Mouse (Mus musculus): ENCODE measurements at regions not wholly inside any gene's neighbourhood (a gene's known extent, or its start where the extent isn't known, plus 50 kb on each side); places are given as distances from the start of the nearest gene placed in this dataset.

DNA sequence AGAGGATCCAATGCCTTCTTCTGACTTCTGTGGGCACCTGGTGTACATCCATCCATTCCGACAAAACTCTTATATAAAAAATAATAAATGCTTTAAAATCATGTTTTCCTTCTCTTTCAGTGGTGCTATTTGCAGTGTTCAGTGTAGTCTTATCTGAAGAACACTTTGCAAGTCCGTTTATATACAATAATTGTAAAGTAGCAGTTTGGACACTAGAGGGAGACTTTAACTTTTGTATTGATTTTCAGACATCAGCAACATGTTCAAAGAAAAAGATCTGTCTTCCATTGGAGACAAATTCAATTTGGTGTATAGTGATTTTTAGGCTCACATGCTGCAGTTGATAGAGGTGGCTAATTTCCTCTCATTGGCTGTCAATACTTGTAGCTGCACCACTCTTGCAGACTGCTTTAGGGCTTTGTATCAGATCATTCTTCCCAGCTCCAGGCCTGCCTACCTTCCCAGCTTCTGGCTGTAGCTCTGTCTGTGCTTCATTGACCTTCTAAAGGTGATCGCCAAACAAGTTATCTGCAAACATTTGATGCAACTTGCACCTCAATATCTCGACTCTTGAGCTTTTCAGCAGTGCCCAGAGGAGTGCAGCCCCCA lies 74.8 kb upstream of the Sult1c1 start:
- ATAC-seq (ENCODE audit: low FRiP score) (0 out of 2 replicates have a peak, but pooled peaks have one; percentile 60), DNase-seq (ENCODE audit: low spot score) (peak; percentile 83)
- Histone ChIP-seq H3K9me3 (ENCODE audit: control insufficient read depth, low read length) (no peaks in the 10 kb centered on the region), H3K27ac (no peak overlapping the region), H3K4me1 (replicated peaks; ENCODE audit: control insufficient read depth, insufficient read depth, low read length) (no peaks in the 10 kb centered on the region), H3K9ac (no peak overlapping the region), H3K4me2 (replicated peaks) (no peak overlapping the region), H3K36me3 (replicated peaks; ENCODE audit: control insufficient read depth, insufficient read depth) (no peaks in the 10 kb centered on the region), H3K27me3 (ENCODE audit: control insufficient read depth, insufficient read depth, low read length) (no peaks in the 10 kb centered on the region), H3K4me3 (replicated peaks; ENCODE audit: low read length) (no peak overlapping the region)
- 31% methylated on average over 4 of the region's 4 CpGs for WGBS

DNA sequence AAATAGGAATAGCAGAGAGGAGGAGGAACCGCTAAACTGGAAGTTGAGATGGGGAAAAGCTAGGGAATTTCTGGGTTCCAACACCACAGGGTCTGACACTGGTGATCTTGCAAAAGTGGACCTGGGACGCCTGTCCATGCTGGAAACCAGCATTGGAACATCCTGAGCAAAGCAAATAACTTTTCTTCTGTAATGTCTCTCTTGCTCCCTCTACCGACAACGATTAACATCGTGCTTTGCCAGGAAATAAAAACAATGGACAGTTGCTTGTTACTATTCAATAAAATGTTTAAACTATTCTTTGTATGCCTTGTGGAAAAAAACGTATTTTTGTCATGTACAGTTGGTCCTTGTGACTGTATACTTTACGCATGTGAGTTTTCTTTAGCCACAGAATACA lies 70.8 kb upstream of the Sult1c1 start:
- Histone ChIP-seq H3K9ac (no peak overlapping the region), H3K27ac (no peak overlapping the region), H3K4me3 (replicated peaks; ENCODE audit: low read length) (no peak overlapping the region), H3K27me3 (ENCODE audit: control insufficient read depth, insufficient read depth, low read length) (no peaks in the 10 kb centered on the region), H3K36me3 (replicated peaks; ENCODE audit: control insufficient read depth, insufficient read depth) (no peaks in the 10 kb centered on the region), H3K4me2 (replicated peaks) (no peak overlapping the region), H3K9me3 (ENCODE audit: control insufficient read depth, low read length) (no peaks in the 10 kb centered on the region), H3K4me1 (replicated peaks; ENCODE audit: control insufficient read depth, insufficient read depth, low read length) (no peaks in the 10 kb centered on the region)
- WGBS, result 42% methylated on average over 7 of the region's 7 CpGs
- DNase-seq (ENCODE audit: low spot score) (peak; percentile 79), ATAC-seq (ENCODE audit: low FRiP score) (no peak)
